Mouse (Mus musculus): ENCODE results near the gene Kif4. TPM values are rescaled to one million over a fixed set of nuclear protein-coding genes. Genes with fewer than 3 reads are reported as not detected.

The Kif4 gene
- polyA plus RNA-seq (2012; rRNA removed): 0.10 and 0.36 TPM in 2 replicates

GRCm38 (mm10) chrX:100625546-100625801 lies at the start of gene Kif4:
TSS of gene Kif4 (plus strand) at chrX:100625737.

DNA sequence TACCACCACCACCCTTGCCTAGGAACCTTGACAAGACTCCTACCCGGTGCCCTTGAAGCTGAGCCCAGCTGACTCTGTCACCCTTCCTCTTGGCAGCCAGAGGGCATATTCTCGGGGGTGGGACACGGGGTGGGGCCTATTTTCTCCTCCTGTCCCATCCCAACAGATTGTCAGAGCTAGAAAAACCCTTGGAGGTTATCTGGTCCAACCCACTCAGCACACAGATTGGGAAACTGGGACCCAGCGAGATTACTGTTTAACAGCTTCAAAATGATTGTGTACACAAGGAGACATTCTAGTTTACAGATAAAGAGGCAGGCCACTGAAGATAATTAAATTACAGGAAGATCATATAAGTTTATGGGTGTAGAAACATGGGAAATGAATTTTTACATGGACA lies 30.7 kb upstream of the Kif4 start, which contains the start of gene P2ry4:
TSS of gene P2ry4 (minus strand) at position 79 of the 400 bp plus-strand sequence.

GRCm38 (mm10) chrX:100605314-100605713 lies 20.2 kb upstream of the Kif4 start, which contains the start of gene Arr3:
TSS of gene Arr3 (plus strand) at chrX:100605497.

GRCm38 (mm10) chrX:100625802-100626793 lies 561 bp downstream of the Kif4 start, which contains the start of gene Pdzd11:
TSS of gene Pdzd11 (minus strand) at chrX:100626568.

GRCm38 (mm10) chrX:100729665-100730188 lies 104.2 kb downstream of the Kif4 start, which contains the start of gene Gdpd2:
TSS of gene Gdpd2 (plus strand) at chrX:100729873.

GRCm38 (mm10) chrX:100767181-100767884 lies 141.8 kb downstream of the Kif4 start, which contains the start of gene Dlg3:
TSS of gene Dlg3 (plus strand) at chrX:100767722.

Other genes starting within 250 kb of the Kif4 start
- gene Otud6a, start 196.7 kb upstream of the Kif4 start, polyA plus RNA-seq (2012; rRNA removed): not detected in 2 replicates
- gene Awat2, start 183.0 kb upstream of the Kif4 start, polyA plus RNA-seq (2012; rRNA removed): 0.11 and 0.32 TPM in 2 replicates
- 2.8 and 3.6 TPM in 2 replicates for gene Igbp1, start 131.4 kb upstream of the Kif4 start, polyA plus RNA-seq (2012; rRNA removed)
- gene Dgat2l6, start 100.9 kb upstream of the Kif4 start, polyA plus RNA-seq (2012; rRNA removed): not detected in 2 replicates
- gene Awat1, start 53.5 kb upstream of the Kif4 start, polyA plus RNA-seq (2012; rRNA removed): not detected in 2 replicates
- 0.63 and 0.75 TPM in 2 replicates for gene P2ry4, start 30.9 kb upstream of the Kif4 start, polyA plus RNA-seq (2012; rRNA removed)
- gene Arr3, start 20.2 kb upstream of the Kif4 start, polyA plus RNA-seq (2012; rRNA removed): not detected in 2 replicates
- 3.5 and 5.2 TPM in 2 replicates for gene Pdzd11, start 831 bp downstream of the Kif4 start, polyA plus RNA-seq (2012; rRNA removed)
- gene Gdpd2, start 104.1 kb downstream of the Kif4 start, polyA plus RNA-seq (2012; rRNA removed): 5.2 and 6.6 TPM in 2 replicates
- 3.8 and 4.7 TPM in 2 replicates for gene Dlg3, start 142.0 kb downstream of the Kif4 start, polyA plus RNA-seq (2012; rRNA removed)